Mouse (Mus musculus) CH12.LX (cell line): ENCODE data around the gene Ackr4.

Source experiments
- BHLHE40 ChIP-seq: IDR thresholded peaks from 2 replicates; pipeline ENCODE4 v1.6.1; 2011; ENCODE audit warnings: mild to moderate bottlenecking, low read depth, low read length, improper control_type of control experiment
- CTCF ChIP-seq, 2 experiments: IDR thresholded peaks in 1 of 2; conservative IDR thresholded peaks in 1 of 2; 2 replicates each; pipeline ENCODE4 v1.5.1; 2011 to 2012; ENCODE audit warnings: low read depth in 2 of 2, low read length in 2 of 2, improper control_type of control experiment in 1 of 2, inconsistent platforms in 1 of 2, mild to moderate bottlenecking in 1 of 2, moderate library complexity in 1 of 2
- E2F4 ChIP-seq: IDR thresholded peaks from 2 replicates; pipeline ENCODE4 v1.6.1; 2011; ENCODE audit warnings: low read depth, low read length, improper control_type of control experiment; ENCODE audit not compliant: insufficient replicate concordance
- EP300 ChIP-seq: IDR thresholded peaks from 2 replicates; pipeline ENCODE4 v1.6.1; 2011; ENCODE audit warnings: low read length, improper control_type of control experiment
- ETS1 ChIP-seq: conservative IDR thresholded peaks from 2 replicates; pipeline ENCODE4 v1.6.1; 2012; ENCODE audit warnings: low read depth, mild to moderate bottlenecking, inconsistent platforms, low read length, improper control_type of control experiment, moderate library complexity
- MXI1 ChIP-seq: IDR thresholded peaks from 2 replicates; pipeline ENCODE4 v1.6.1; 2011; ENCODE audit warnings: mild to moderate bottlenecking, low read depth, low read length, improper control_type of control experiment
- POLR2A ChIP-seq: IDR thresholded peaks from 2 replicates; pipeline ENCODE4 v1.6.1; 2011; ENCODE audit warnings: low read depth, mild to moderate bottlenecking, improper control_type of control experiment, low read length
- RCOR1 ChIP-seq: conservative IDR thresholded peaks from 2 replicates; pipeline ENCODE4 v1.6.1; 2012; ENCODE audit warnings: low read depth, mild to moderate bottlenecking, inconsistent platforms, low read length, improper control_type of control experiment
- SIN3A ChIP-seq: IDR thresholded peaks from 2 replicates; pipeline ENCODE4 v1.6.1; 2012; ENCODE audit warnings: low read length, improper control_type of control experiment, inconsistent platforms
- SMC3 ChIP-seq: IDR thresholded peaks from 2 replicates; pipeline ENCODE4 v1.6.1; 2011; ENCODE audit warnings: low read depth, low read length, improper control_type of control experiment
- TCF12 ChIP-seq: IDR thresholded peaks from 2 replicates; pipeline ENCODE4 v1.6.1; 2014; ENCODE audit warnings: low read depth, mild to moderate bottlenecking, inconsistent platforms, low read length, improper control_type of control experiment

DNA sequence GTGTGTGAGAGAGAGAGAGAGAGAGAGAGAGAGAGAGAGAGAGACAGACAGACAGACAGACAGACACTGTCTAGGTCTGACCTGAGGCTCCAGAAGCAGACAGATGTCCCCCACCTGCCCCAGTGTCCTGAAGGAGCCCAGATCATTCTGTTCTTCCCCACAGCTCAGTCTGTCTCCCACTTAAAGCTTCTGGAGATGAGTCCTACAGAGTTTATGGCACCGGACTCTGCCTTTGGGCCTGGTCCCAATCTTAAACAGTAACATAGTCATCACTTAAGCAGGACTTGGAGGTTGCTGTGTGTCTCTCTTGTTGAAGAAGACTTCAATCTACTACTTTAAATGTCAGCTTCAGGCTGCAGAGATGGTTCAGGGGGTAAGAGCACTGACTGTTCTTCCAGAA, 48.0 kb downstream of the Ackr4 start:
- TF ChIP-seq MXI1, result no peak
- no peak for TF ChIP-seq EP300
- TF ChIP-seq CTCF (conservative IDR thresholded peaks at IDR 0.05 in 1 of 2, IDR thresholded peaks at IDR 0.05 in 1 of 2; ENCODE audit: low read depth in 2 of 2, low read length in 2 of 2), result no peak
- no peak for TF ChIP-seq SIN3A
- TF ChIP-seq ETS1, result no peak
- TF ChIP-seq POLR2A, result no peak
- TF ChIP-seq E2F4, result no peak
- TF ChIP-seq BHLHE40, result no peak
- no peak for TF ChIP-seq SMC3
- no peak for TF ChIP-seq RCOR1
- no peak for TF ChIP-seq TCF12
